45 mouse cellular contexts compared by ENCODE assay signal in the genomic region with DNA sequence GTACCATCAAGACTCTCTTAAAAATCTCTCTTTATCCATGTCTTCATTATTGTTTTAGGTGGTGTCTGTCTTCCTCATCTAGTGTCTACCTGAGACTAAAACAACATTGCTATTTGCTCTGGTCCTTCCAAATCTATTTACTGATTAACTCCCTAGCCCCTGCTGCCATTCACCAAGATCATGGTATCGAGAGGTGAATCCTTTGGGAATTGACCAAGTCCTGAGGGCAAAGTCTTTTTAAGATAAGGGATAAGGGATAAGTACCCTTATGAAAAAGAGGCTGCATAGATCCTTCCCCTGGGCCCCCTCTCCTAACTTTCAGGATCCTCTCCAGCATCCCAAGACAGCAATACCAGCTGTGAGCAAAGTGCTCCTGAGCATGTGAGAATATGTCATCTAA. TPM values are rescaled to one million over a fixed set of nuclear protein-coding genes. Genes with fewer than 3 reads are reported as not detected.
"Had no signal": no experiment of that assay in that cellular context is flagged by ENCODE, and none has a peak within 500 bp of the region (broad histone marks: within the 10 kb centered on the region; RNA-seq: fewer than 3 reads in every experiment).

No protein-coding gene starts in this region.

- H3K27ac ChIP-seq: limb, embryonic 10.5 days; limb, embryonic 12.5 days; limb, embryonic 13.5 days; limb, embryonic 15.5 days; liver, embryonic 13.5 days; liver, embryonic 14.5 days; liver, embryonic 15.5 days; lung, embryonic 15.5 days; macrophage; midbrain, embryonic 10.5 days; midbrain, embryonic 12.5 days; midbrain, embryonic 13.5 days; midbrain, embryonic 15.5 days; neural tube, embryonic 12.5 days had no signal

- H3K36me3 ChIP-seq: limb, embryonic 10.5 days; limb, embryonic 12.5 days; limb, embryonic 13.5 days; limb, embryonic 15.5 days; liver, embryonic 13.5 days; liver, embryonic 15.5 days; lung, embryonic 15.5 days; midbrain, embryonic 10.5 days; midbrain, embryonic 12.5 days; midbrain, embryonic 13.5 days; midbrain, embryonic 15.5 days; neural tube, embryonic 12.5 days had no signal

- DNase-seq: left cerebral cortex, postnatal 4 days; liver; liver, embryonic 13.5 days; liver, postnatal 0 days; lung, adult 18-20 months; lung, adult 2 months; lung, embryonic 14.5 days; lung, postnatal 10 days; lung, postnatal 14 days; lung, postnatal 36 days; lung, postnatal 4 days; midbrain, embryonic 14.5 days had no signal

- H3K4me3 ChIP-seq: limb, embryonic 10.5 days; limb, embryonic 12.5 days; limb, embryonic 13.5 days; limb, embryonic 15.5 days; liver, embryonic 13.5 days; liver, embryonic 15.5 days; lung, embryonic 15.5 days; megakaryocyte, embryonic 14.5 days; midbrain, embryonic 10.5 days; midbrain, embryonic 12.5 days; midbrain, embryonic 13.5 days; midbrain, embryonic 15.5 days; myocyte; neural tube, embryonic 12.5 days had no signal

- H3K27me3 ChIP-seq: limb, embryonic 12.5 days; limb, embryonic 13.5 days; limb, embryonic 15.5 days; liver, embryonic 13.5 days; liver, embryonic 15.5 days; lung, embryonic 15.5 days; megakaryocyte, embryonic 14.5 days; midbrain, embryonic 12.5 days; midbrain, embryonic 13.5 days; midbrain, embryonic 15.5 days; neural tube, embryonic 12.5 days had no signal

- H3K4me2 ChIP-seq: limb, embryonic 12.5 days; limb, embryonic 13.5 days; limb, embryonic 15.5 days; liver, embryonic 11.5 days; liver, embryonic 13.5 days; liver, embryonic 15.5 days; lung, embryonic 14.5 days; lung, embryonic 15.5 days; midbrain, embryonic 11.5 days; midbrain, embryonic 12.5 days; midbrain, embryonic 13.5 days; midbrain, embryonic 15.5 days; neural tube, embryonic 12.5 days had no signal

- H3K9ac ChIP-seq: limb, embryonic 12.5 days; limb, embryonic 13.5 days; limb, embryonic 15.5 days; liver, embryonic 13.5 days; liver, embryonic 14.5 days; liver, embryonic 15.5 days; liver, postnatal 0 days; lung, embryonic 14.5 days; lung, embryonic 15.5 days; midbrain, embryonic 12.5 days; midbrain, embryonic 13.5 days; midbrain, embryonic 15.5 days; neural tube, embryonic 12.5 days had no signal

- H3K9me3 ChIP-seq: limb, embryonic 10.5 days; limb, embryonic 12.5 days; limb, embryonic 13.5 days; limb, embryonic 15.5 days; liver, embryonic 13.5 days; liver, embryonic 15.5 days; lung, embryonic 15.5 days; megakaryocyte, embryonic 14.5 days; midbrain, embryonic 10.5 days; midbrain, embryonic 12.5 days; midbrain, embryonic 13.5 days; midbrain, embryonic 15.5 days; neural tube, embryonic 12.5 days had no signal

- ATAC-seq: liver, postnatal 0 days; lung, postnatal 0 days; midbrain, embryonic 13.5 days; midbrain, embryonic 15.5 days; midbrain, embryonic 16.5 days had no signal

RNA-seq across cellular contexts. Expression of gene Tmem52b, which starts 17.2 kb away (rescaled TPM):
- total RNA-seq: left cerebral cortex, adult 8-10 months; left cerebral cortex, postnatal 10 days; left cerebral cortex, postnatal 14 days; left cerebral cortex, postnatal 25 days; left cerebral cortex, postnatal 36 days; left cerebral cortex, postnatal 4 days; megakaryocyte, adult 5-6 weeks; megakaryocyte-erythroid progenitor cell, adult 5-6 weeks; midbrain, postnatal 0 days; monocyte, adult 5-6 weeks had no signal
- polyA plus RNA-seq: limb, embryonic 10.5 days; limb, embryonic 11.5 days; limb, embryonic 12.5 days; limb, embryonic 14.5 days; liver, embryonic 11.5 days; liver, embryonic 13.5 days; liver, embryonic 14.5 days; liver, embryonic 16.5 days; liver, postnatal 0 days; lung, postnatal 0 days; macrophage; midbrain, embryonic 10.5 days; midbrain, embryonic 11.5 days; midbrain, embryonic 12.5 days; midbrain, embryonic 13.5 days; midbrain, embryonic 14.5 days; midbrain, embryonic 16.5 days; midbrain, postnatal 0 days; myocyte; neural tube, embryonic 11.5 days; neural tube, embryonic 12.5 days had no signal

RNA-seq across cellular contexts. Expression of gene Olr1, which starts 22.6 kb away (rescaled TPM):
- total RNA-seq: left cerebral cortex, postnatal 10 days; left cerebral cortex, postnatal 14 days; left cerebral cortex, postnatal 25 days; left cerebral cortex, postnatal 36 days; left cerebral cortex, postnatal 4 days; midbrain, postnatal 0 days had no signal
- polyA plus RNA-seq: limb, embryonic 10.5 days; limb, embryonic 11.5 days; limb, embryonic 12.5 days; limb, embryonic 13.5 days; limb, embryonic 15.5 days; midbrain, embryonic 11.5 days; midbrain, embryonic 13.5 days; midbrain, embryonic 14.5 days; midbrain, embryonic 15.5 days; midbrain, embryonic 16.5 days; midbrain, postnatal 0 days; neural tube, embryonic 11.5 days had no signal

RNA-seq across cellular contexts. Expression of gene Klre1, which starts 48.1 kb away (rescaled TPM):
- total RNA-seq: left cerebral cortex, adult 8-10 months; left cerebral cortex, postnatal 10 days; left cerebral cortex, postnatal 14 days; left cerebral cortex, postnatal 25 days; left cerebral cortex, postnatal 36 days; left cerebral cortex, postnatal 4 days; midbrain, postnatal 0 days had no signal
- polyA plus RNA-seq: limb, embryonic 10.5 days; limb, embryonic 11.5 days; limb, embryonic 12.5 days; limb, embryonic 13.5 days; limb, embryonic 15.5 days; liver, embryonic 11.5 days; liver, embryonic 13.5 days; lung, embryonic 14.5 days; lung, embryonic 15.5 days; lung, embryonic 16.5 days; macrophage; midbrain, embryonic 10.5 days; midbrain, embryonic 11.5 days; midbrain, embryonic 12.5 days; midbrain, embryonic 13.5 days; midbrain, embryonic 15.5 days; midbrain, embryonic 16.5 days; myocyte; neural tube, embryonic 11.5 days; neural tube, embryonic 12.5 days had no signal
